Mouse (Mus musculus): ENCODE measurements at regions not wholly inside any gene's neighbourhood (a gene's known extent, or its start where the extent isn't known, plus 50 kb on each side); places are given as distances from the start of the nearest gene placed in this dataset.

- TF ChIP-seq CTCF (IDR thresholded peaks at IDR 0.05; ENCODE audit: extremely low read depth, insufficient read depth, insufficient read length, insufficient replicate concordance) (no peak), POLR2A (IDR thresholded peaks at IDR 0.05; ENCODE audit: low read depth, low read length) (no peak)
Measured at GRCm38 (mm10) chr1:90271326-90271725, 67.5 kb downstream of the Ackr3 start.
